Mouse (Mus musculus): Measurements from ENCODE around the gene Acoxl.

- TF ChIP-seq CTCF (IDR thresholded peaks at IDR 0.05; ENCODE audit: borderline replicate concordance, control insufficient read depth, extremely low read depth, insufficient read depth, low read length, poor library complexity), result no peak
- no peak for TF ChIP-seq POLR2A (IDR thresholded peaks at IDR 0.05; ENCODE audit: control insufficient read depth, extremely low read depth, insufficient read depth, low read length, poor library complexity)
These were observed 280.3 kb downstream of the Acoxl start for GRCm38 (mm10) chr2:128118971-128119370.
